ENCODE assay signal across 21 mouse cellular contexts in genomic region chr5:146627901-146628300, GRCm38 (mm10). TPM values are rescaled to one million over a fixed set of nuclear protein-coding genes. Genes with fewer than 3 reads are reported as not detected.
DNase-seq lines count a peak whose midpoint lies in the region; ATAC-seq and TF ChIP-seq lines count a peak whose summit lies in the region.
"Had no signal": no experiment of that assay in that cellular context is flagged by ENCODE, and none has a peak within 500 bp of the region (broad histone marks: within the 10 kb centered on the region; RNA-seq: fewer than 3 reads in every experiment).

No protein-coding gene starts in this region.

- WGBS in forebrain, postnatal 0 days = 38% methylated on average over 5 of the region's 5 CpGs
- WGBS in forebrain, embryonic 10.5 days = 78% methylated on average over 5 of the region's 5 CpGs

- TF ChIP-seq CTCF in forebrain, postnatal 0 days (IDR thresholded peaks at IDR 0.05; ENCODE audit: low read depth) = no peak

- no peak overlapping the region for H3K9ac ChIP-seq in forebrain, postnatal 0 days
- H3K9ac ChIP-seq: heart, embryonic 13.5 days; liver, postnatal 0 days had no signal

- no peaks in the 10 kb centered on the region for H3K9me3 ChIP-seq in forebrain, postnatal 0 days (ENCODE audit: low read length)
- no peaks in the 10 kb centered on the region for H3K9me3 ChIP-seq in forebrain, embryonic 10.5 days
- H3K9me3 ChIP-seq: heart, embryonic 13.5 days; midbrain, embryonic 10.5 days had no signal

- H3K4me1 ChIP-seq in forebrain, postnatal 0 days (ENCODE audit: insufficient read depth) = peaks cover 21% of the 10 kb centered on the region; the same call in 1 of the 2 replicates
- H3K4me1 ChIP-seq in forebrain, embryonic 10.5 days = no peaks in the 10 kb centered on the region
- H3K4me1 ChIP-seq: heart, embryonic 13.5 days; midbrain, embryonic 10.5 days had no signal

- peak; percentile 38 for DNase-seq in forebrain, postnatal 0 days
- DNase-seq in forebrain, embryonic 10.5 days (ENCODE audit: extremely low spot score, low spot score) = no peak
- peak; percentile 4 for DNase-seq in kidney, postnatal 14 days
- no peak for DNase-seq in kidney, adult 18-20 months
- DNase-seq in 3T3-L1 (ENCODE audit: low read depth, low spot score) = peak; percentile 10
- DNase-seq in adipocyte (ENCODE audit: low spot score) = peak; percentile 51
- DNase-seq in urinary bladder, postnatal 10 days (ENCODE audit: low spot score) = no peak
- no peak for DNase-seq in adrenal gland, postnatal 25 days
- DNase-seq: cerebellum, postnatal 25 days; heart, adult 11 months; heart, postnatal 36 days; kidney, adult 11 months; liver; liver, postnatal 0 days; right cerebral cortex, postnatal 4 days had no signal

- no peak for ATAC-seq in forebrain, postnatal 0 days
- ATAC-seq: hindbrain, embryonic 16.5 days; liver, postnatal 0 days had no signal

- H3K27ac ChIP-seq in forebrain, postnatal 0 days (ENCODE audit: low read depth, low read length) = peak overlapping the region; percentile 15; the same call in 1 of the 2 replicates
- no peak overlapping the region for H3K27ac ChIP-seq in forebrain, embryonic 10.5 days
- H3K27ac ChIP-seq: heart, embryonic 13.5 days; midbrain, embryonic 10.5 days had no signal

- no peak overlapping the region for H3K4me2 ChIP-seq in forebrain, postnatal 0 days (ENCODE audit: low read depth)
- H3K4me2 ChIP-seq: heart, embryonic 13.5 days had no signal

- no peaks in the 10 kb centered on the region for H3K27me3 ChIP-seq in forebrain, postnatal 0 days (ENCODE audit: insufficient read depth, low read length)
- H3K27me3 ChIP-seq in forebrain, embryonic 10.5 days (ENCODE audit: poor library complexity, severe bottlenecking) = no peaks in the 10 kb centered on the region
- H3K27me3 ChIP-seq: heart, embryonic 13.5 days had no signal

- no peaks in the 10 kb centered on the region for H3K36me3 ChIP-seq in forebrain, postnatal 0 days (ENCODE audit: insufficient read depth)
- no peaks in the 10 kb centered on the region for H3K36me3 ChIP-seq in forebrain, embryonic 10.5 days (replicated peaks)
- H3K36me3 ChIP-seq: heart, embryonic 13.5 days; midbrain, embryonic 10.5 days had no signal

- no peak overlapping the region for H3K4me3 ChIP-seq in forebrain, postnatal 0 days (ENCODE audit: low read depth, low read length)
- H3K4me3 ChIP-seq in forebrain, embryonic 10.5 days = no peak overlapping the region
- H3K4me3 ChIP-seq: erythroblast, embryonic 14.5 days; heart, embryonic 13.5 days; midbrain, embryonic 10.5 days had no signal

RNA-seq across cellular contexts. Expression of gene Gpr12, which starts 42.9 kb away (rescaled TPM):
- 38.7 and 50.9 TPM in 2 replicates for total RNA-seq in forebrain, postnatal 0 days (2014; rRNA removed)
- polyA plus RNA-seq in forebrain, postnatal 0 days (2015; fragmentation: Nextera tagmentation; extraction: Ambion mirVana) = 39.5 and 42.8 TPM in 2 replicates
- polyA plus RNA-seq in forebrain, embryonic 10.5 days (2016; fragmentation: Nextera tagmentation; extraction: Ambion mirVana) = 0.07 and 0.15 TPM in 2 replicates
- not detected in 2 replicates for total RNA-seq in adrenal gland, postnatal 25 days (2021)
- total RNA-seq: gastrocnemius, adult 8-10 months; heart, postnatal 36 days had no signal
- polyA plus RNA-seq: C2C12; erythroblast, embryonic 14.5 days; heart, embryonic 13.5 days had no signal

Comparison
In these comparisons a context has a peak if more than half of its experiments do, and no peak if none do; other contexts are left out.
1. DNase-seq: peak in forebrain, postnatal 0 days (single experiment), kidney, postnatal 14 days (single experiment), 3T3-L1 (single experiment) and adipocyte (single experiment); none in forebrain, embryonic 10.5 days (single experiment), kidney, adult 18-20 months (single experiment), urinary bladder, postnatal 10 days (single experiment) and adrenal gland, postnatal 25 days (single experiment).
2. RNA of gene Gpr12, which starts 42.9 kb away (total RNA-seq): 38.7 to 50.9 TPM in forebrain, postnatal 0 days; not detected in adrenal gland, postnatal 25 days; every median in the first group is over 10 times any median in the second.